Mouse (Mus musculus) left cerebral cortex, adult 2 months (tissue): ENCODE measurements at regions not wholly inside any gene's neighbourhood (a gene's known extent, or its start where the extent isn't known, plus 50 kb on each side); places are given as distances from the start of the nearest gene placed in this dataset.
A peak's percentile ranks its signal among the peaks of the same experiment; 100 is the strongest.

Source experiments
- DNase-seq, 2 experiments: peaks; one replicate each; pipeline ENCODE4 v3.0.0; 2021 to 2022; ENCODE audit warnings: low spot score in 2 of 2, mixed read lengths in 1 of 2; ENCODE audit errors: extremely low spot score in 1 of 2
- H3K27ac ChIP-seq: fragments of 200-600 bp; 2 replicates; pipeline ENCODE4 v1.8.1; 2022
- H3K4me3 ChIP-seq: fragments of 200-600 bp; 2 replicates; pipeline ENCODE4 v1.8.1; 2022
- CTCF ChIP-seq: fragments of 200-600 bp; IDR thresholded peaks from 2 replicates; pipeline ENCODE4 v1.8.1; 2022; ENCODE audit warnings: antibody characterized with exemption, mild to moderate bottlenecking, moderate library complexity
- intact Hi-C: fragments of 180-260 bp; cut with DNase I; formaldehyde crosslinking; loops from one replicate; pipeline ENCODE4 v1.15.1; 2025

DNA sequence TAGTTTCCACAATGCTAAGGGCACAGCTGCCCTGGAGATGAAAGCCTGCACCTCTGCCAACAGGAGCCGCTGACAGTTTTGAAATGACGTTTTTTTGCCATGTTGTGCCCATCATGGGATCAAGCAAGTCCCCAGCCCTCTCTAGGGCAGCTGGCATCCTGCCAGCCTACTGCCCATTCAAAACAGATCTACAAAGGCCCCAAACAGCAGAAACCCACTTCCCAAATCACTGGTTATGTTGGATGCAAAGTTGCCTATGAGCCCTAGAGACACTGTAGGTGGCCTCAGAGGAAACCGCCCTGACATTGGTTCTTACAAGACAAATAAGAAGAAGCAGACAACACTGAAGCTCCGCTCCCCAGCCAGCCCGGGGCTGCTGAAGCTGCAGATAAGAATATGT lies 194.1 kb downstream of the Rplp1 start:
- Histone ChIP-seq H3K4me3 (no peak overlapping the region), H3K27ac (no peak overlapping the region)
- no peak for TF ChIP-seq CTCF

DNA sequence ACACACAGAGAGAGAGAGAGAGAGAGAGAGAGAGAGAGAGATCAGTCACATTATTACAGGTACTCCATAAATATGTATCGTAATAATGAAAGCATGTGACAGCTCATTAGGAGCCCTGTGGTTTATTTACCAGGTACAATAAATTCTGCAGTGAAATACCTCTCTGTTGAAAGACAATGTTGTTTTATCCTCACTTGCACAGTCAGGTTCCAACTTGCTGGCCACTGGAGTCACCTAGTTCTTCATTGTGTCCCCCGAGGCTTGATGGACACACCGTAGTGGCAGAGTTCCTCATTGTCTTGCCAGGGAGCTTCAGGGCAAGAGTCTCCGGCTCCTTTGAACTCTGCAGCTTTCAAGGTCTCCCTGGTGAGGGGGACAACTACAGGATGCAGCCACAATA lies 197.6 kb downstream of the Rplp1 start:
- TF ChIP-seq CTCF = no peak
- intact Hi-C loops = loop anchor here (10.0 kb wide), 1 partner anchor 442 kb away; no protein-coding TSS in a partner anchor
- DNase-seq = no peak
- Histone ChIP-seq H3K27ac (no peak overlapping the region), H3K4me3 (no peak overlapping the region)

More for the DNA sequence above, 194.1 kb downstream of the Rplp1 start:
- no peak for DNase-seq
- intact Hi-C loops = no loop called here

DNA sequence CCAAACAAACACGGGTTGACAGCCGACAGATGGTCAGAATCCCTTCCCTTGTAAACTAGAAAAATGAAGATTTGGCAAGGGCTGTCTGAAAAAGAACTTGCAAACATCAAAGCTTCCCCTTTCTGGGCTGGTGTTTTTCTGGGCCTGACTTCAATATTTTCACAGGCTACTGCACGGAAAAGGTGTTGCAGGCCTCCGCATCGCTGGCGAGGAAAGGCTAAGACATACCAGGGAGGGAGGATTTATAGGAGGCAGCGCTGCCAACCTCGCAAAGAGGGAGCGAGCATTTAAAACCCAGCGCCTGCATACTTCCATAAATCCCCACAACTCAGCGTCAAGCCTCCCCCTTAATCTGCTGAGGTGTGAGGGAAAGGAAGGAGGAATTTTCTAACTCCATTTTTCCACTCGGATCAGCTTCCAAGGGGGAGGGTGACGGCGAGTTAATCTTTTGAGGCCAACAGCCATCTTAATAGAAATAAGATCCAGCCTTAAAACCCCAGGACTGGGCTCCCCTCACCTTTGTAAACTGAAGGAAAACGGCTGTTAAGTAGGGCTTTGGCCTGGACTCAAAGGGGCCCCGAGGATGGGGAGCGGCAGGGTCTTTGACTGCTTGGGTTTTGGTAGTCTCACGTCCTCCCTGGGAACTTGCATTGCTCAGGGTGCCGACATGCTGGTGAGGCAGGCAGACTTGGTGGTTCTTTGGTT lies 199.9 kb downstream of the Rplp1 start:
- no peak overlapping the region for H3K4me3 ChIP-seq
- TF ChIP-seq CTCF = no peak
- no peak overlapping the region for H3K27ac ChIP-seq
- DNase-seq = peak; percentile 41 to 61
- intact Hi-C loops = loop anchor here (1.0 to 10.0 kb wide), 4 partner anchors 37 to 440 kb away; no protein-coding TSS in a partner anchor

DNA sequence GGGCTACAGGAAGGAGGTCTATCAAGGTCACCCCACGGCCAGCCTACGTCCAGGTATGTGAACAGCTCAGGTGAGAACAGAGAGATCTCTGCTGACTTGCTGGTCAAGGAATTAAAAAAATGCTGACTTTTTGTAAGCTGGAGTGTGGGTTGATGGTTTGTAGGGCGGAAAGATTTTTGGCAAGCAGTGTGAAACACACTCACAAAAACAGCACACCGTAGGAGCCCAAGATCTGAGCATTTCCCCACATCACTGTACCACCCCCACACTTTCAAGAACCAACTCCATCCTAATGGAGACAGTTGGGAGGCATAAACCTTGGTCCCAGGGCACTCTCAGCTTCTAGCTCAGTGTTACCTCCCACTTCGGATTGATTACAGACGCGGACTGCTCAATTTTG lies 200.5 kb downstream of the Rplp1 start:
- intact Hi-C loops = loop anchor here (1.0 to 10.0 kb wide), 4 partner anchors 37 to 439 kb away; no protein-coding TSS in a partner anchor
- no peak for TF ChIP-seq CTCF
- Histone ChIP-seq H3K4me3 (no peak overlapping the region), H3K27ac (no peak overlapping the region)
- no peak for DNase-seq

DNA sequence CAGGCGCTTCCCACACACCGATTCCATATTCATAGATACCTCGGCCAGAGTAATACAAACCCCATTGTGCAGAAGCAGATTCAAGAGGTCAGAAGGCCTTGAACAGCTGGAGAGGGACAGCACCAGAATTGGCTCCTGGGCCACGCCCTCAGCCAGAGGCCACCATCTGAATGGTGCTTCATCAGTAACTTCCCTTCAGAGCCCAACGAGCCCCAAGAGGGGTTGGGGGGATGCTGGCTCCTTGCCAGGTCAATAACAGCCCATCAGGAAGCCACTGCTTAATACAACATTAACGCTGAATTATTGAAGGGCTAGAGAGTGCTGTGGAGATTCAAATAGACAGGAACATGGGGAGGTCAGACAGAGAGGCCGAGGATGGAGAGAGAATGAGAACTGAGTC lies 203.0 kb downstream of the Rplp1 start:
- Histone ChIP-seq H3K27ac (no peak overlapping the region), H3K4me3 (no peak overlapping the region)
- no peak for DNase-seq
- TF ChIP-seq CTCF = no peak
- intact Hi-C loops = loop anchor here (5.0 to 10.0 kb wide), 2 partner anchors 116 to 436 kb away; no protein-coding TSS in a partner anchor

DNA sequence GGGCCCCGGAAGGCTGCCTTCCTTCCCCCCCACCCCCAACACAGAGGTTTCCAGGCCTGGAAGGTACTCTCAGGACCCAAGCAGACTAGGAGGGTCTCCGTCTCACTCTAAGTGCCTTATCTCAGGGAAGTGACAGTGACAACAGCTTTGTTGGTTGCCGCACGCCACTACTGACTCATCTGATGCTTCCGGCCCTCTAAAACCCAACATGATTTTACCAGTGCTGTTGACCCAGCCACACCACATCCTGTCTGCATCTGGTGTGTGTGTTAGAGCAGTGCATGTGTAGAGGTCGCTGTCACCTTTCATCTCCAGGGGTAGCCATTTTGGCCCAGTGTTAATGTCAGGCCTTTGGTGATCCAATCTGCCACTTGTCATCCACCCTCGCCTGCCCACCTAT lies 206.5 kb downstream of the Rplp1 start:
- Histone ChIP-seq H3K27ac (no peak overlapping the region), H3K4me3 (no peak overlapping the region)
- no peak for TF ChIP-seq CTCF
- DNase-seq = no peak
- intact Hi-C loops = no loop called here

DNA sequence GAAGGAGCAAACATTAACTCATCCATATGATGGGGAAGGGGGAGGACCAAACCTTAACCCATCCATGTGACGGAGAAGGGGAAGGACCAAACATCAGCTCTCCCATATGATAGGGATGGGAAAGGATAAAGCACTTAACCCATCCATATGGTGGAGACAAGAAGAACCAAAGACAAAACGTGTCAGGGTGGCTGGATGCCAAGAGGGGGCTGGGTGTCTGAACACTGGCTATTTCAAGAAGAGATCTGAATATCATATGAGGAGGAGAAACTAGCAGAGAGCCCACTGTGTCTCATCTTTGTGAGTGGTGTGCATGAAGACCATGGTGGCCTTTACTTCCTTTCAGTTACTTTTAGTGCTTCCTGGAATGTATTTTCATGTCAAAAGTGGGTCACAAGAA lies 207.0 kb downstream of the Rplp1 start:
- Histone ChIP-seq H3K27ac (no peak overlapping the region), H3K4me3 (no peak overlapping the region)
- TF ChIP-seq CTCF = no peak
- intact Hi-C loops = no loop called here
- DNase-seq = no peak

DNA sequence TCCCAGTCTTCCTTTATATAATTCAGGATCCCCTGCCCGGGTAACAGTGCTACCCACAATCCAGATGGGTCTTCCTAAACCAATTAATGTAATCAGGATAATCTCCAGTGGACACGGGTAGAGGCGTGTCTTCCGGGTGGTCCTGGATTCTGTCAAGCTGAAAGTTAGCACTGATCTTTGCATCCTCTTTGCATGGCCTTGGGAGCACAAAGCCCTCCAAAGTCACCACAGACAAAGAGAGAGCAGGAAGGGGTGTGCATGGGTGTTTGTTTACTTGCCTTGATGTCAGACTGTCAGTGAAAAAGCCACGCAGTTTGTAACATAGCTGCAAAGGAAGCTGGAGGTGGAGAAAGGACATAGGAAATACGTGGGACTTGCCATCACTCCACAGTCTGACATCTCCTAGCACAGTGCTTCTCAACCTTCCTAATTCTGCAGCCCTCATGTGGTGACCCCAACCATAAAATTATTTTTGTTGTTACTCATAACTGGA lies 208.0 kb downstream of the Rplp1 start:
- intact Hi-C loops = no loop called here
- H3K4me3 ChIP-seq = no peak overlapping the region
- TF ChIP-seq CTCF = no peak

DNA sequence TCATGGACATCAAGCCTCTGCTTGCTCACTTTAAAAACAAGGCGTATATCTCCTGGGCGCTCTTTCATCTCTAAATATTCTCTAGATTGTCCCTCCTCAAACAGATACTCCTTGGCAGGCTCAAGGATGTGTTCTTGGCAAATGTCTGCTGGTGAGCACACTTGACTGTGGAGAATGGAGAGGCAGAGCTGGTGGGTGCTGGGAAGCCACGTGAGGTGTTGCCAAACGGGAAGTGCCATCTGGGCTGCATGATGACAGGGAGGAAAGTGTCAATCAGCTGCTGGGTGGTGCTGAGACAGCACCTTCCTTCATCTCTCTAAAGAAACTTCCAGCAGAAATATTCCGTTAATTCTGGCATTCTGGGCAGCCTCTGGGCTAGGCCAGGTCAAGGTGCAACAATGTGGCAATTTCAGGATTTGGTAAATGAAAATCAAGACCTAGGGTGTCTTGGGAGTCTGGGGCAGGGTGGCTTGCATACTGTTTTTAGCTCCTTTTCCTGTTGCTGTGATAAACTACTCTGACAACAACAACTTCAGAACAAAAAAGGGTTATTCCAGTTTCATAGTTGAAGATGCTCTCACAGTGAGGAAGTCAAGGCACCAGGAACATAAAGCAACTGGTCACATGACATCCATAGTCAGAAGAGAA lies 208.6 kb downstream of the Rplp1 start:
- Histone ChIP-seq H3K4me3 (no peak overlapping the region), H3K27ac (no peak overlapping the region)
- peak; percentile 36 to 47 for DNase-seq
- intact Hi-C loops = no loop called here
- TF ChIP-seq CTCF = no peak

More for the DNA sequence above, 208.0 kb downstream of the Rplp1 start:
- no peak for DNase-seq
- no peak overlapping the region for H3K27ac ChIP-seq

DNA sequence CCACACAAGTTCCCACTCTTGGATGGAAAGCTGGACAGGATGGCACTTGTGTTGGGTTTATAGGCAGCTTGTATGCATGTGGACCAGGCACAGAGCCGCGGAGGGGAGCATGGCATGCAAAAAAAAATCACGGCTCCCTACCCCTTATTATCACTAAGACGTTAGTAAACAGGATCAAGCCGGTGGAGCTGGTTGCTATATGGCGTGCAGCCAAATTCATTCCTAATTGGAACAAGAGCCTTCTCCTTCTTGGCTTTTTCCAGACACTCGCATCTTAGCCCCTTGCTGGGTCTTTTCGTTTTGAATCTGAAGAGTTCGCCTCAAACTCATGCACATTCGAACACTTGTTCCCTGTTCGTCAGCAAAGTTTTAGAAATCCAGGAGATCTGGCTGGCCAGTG lies 211.0 kb downstream of the Rplp1 start:
- TF ChIP-seq CTCF = no peak
- DNase-seq = no peak
- Histone ChIP-seq H3K27ac (no peak overlapping the region), H3K4me3 (no peak overlapping the region)
- intact Hi-C loops = no loop called here

DNA sequence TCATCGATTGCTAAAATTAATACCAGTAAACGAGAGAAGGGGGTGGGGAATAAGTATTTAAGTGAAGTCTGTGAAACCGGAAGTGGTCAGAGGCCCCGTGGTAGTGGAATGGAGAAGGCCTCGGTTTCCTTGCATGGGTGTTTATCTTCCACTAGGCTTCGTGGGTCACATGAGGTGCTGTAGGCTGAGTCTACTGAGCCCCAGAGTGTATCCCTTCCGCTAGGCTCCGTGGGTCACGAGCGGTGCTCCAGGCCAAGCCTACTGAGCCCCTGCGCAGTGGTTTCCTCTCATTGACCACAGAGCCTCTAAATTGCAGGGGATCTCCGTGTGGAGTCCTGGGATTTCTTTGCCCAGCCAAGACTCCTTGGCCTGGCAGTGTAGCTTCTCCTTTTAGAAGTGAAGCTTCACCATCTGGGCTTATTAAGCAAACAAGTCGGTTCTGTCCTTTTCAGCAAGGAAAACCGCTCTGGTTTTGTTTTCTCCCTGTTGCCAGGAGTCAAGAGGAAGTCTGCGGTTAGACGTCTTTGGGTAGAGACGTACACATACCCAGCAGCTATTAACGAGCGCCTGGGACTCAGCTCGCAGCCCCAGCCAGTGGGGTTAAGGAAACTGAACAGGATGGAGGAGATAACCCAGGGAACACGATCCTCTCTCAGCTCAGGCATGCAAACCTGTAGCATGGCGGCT lies 211.9 kb downstream of the Rplp1 start:
- no peak for DNase-seq
- intact Hi-C loops = no loop called here
- no peak overlapping the region for H3K27ac ChIP-seq
- H3K4me3 ChIP-seq = no peak overlapping the region
- TF ChIP-seq CTCF = no peak

DNA sequence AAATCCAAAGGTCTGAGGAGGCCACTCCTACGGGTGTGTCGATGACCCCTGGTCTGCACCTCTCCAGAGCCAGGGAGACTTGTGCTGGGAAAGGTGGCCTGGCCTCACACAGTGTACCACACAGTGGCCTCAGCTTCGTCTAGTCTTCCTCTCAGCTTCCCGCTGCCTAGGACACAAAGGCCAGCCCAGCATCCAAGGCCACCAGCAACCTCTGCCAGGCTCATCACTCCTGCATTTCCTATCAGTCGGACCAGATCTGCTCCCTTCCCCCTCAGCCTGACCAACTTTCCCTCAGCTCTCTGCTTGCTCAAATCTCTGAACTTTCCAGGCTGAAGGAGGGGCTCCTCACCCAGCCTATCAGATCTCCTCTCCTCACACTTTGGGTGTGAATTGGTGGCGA lies 213.8 kb downstream of the Rplp1 start:
- TF ChIP-seq CTCF = no peak
- H3K27ac ChIP-seq = no peak overlapping the region
- no peak for DNase-seq
- intact Hi-C loops = no loop called here
- no peak overlapping the region for H3K4me3 ChIP-seq
